Mouse (Mus musculus) thymus, adult 2 months (tissue): ENCODE measurements around the gene Txnl4b. TPM values are rescaled to one million over a fixed set of nuclear protein-coding genes. Genes with fewer than 3 reads are reported as not detected.

Experiments used
- DNase-seq: peaks from one replicate; pipeline ENCODE4 v3.0.0; 2021
- H3K27ac ChIP-seq: fragments of 200-500 bp; 2 replicates; pipeline ENCODE4 v1.5.1; 2012; ENCODE audit warnings: low read length, control low read depth; ENCODE audit not compliant: control insufficient read depth, insufficient read depth
- H3K27me3 ChIP-seq: fragments of 200-500 bp; 2 replicates; pipeline ENCODE4 v1.6.1; 2012; ENCODE audit warnings: mild to moderate bottlenecking, low read length, moderate library complexity, mixed read lengths; ENCODE audit not compliant: control insufficient read depth, insufficient read depth
- H3K36me3 ChIP-seq: fragments of 200-500 bp; 2 replicates; pipeline ENCODE4 v1.6.1; 2012; ENCODE audit warnings: mild to moderate bottlenecking, low read length, moderate library complexity; ENCODE audit not compliant: control insufficient read depth, insufficient read depth
- H3K4me1 ChIP-seq: fragments of 200-500 bp; replicated peaks from 2 replicates; pipeline ENCODE4 v1.6.1; 2012; ENCODE audit warnings: low read length; ENCODE audit not compliant: control insufficient read depth, insufficient read depth
- H3K4me3 ChIP-seq: fragments of 200-500 bp; 2 replicates; pipeline ENCODE4 v1.5.1; 2012; ENCODE audit warnings: mild to moderate bottlenecking, low read length, control low read depth, moderate library complexity; ENCODE audit not compliant: control insufficient read depth, insufficient read depth
- CTCF ChIP-seq: fragments of 200-500 bp; IDR thresholded peaks from 2 replicates; pipeline ENCODE4 v1.5.1; 2012; ENCODE audit warnings: mild to moderate bottlenecking, control low read depth, low read length, moderate library complexity, borderline replicate concordance; ENCODE audit not compliant: control insufficient read depth, poor library complexity, insufficient read depth; ENCODE audit errors: extremely low read depth
- POLR2A ChIP-seq: fragments of 200-500 bp; IDR thresholded peaks from 2 replicates; pipeline ENCODE4 v1.6.1; 2012; ENCODE audit warnings: mild to moderate bottlenecking, low read length, control low read depth, moderate library complexity; ENCODE audit not compliant: control insufficient read depth, poor library complexity, insufficient read depth; ENCODE audit errors: extremely low read depth
- WGBS: fragments of 180-500 bp; shearing (Covaris S2); methylation state at CpG from one replicate; pipeline ENCODE4 v1.1.7; 2018; 5-methylcytosine and 5-hydroxymethylcytosine counted together
- polyA plus RNA-seq: library from polyadenylated mRNA; depleted of rRNA; stranded (reverse); fragments of >200 nt; gene quantifications from 2 replicates; pipeline ENCODE4 v1.2.3, GENCODE M21; 2012

Txnl4b gene
- polyA plus RNA-seq, 1 experiment: 8.0 TPM

- Histone ChIP-seq H3K36me3 (peaks cover 3% of the 10 kb centered on the region), H3K27me3 (no peaks in the 10 kb centered on the region), H3K4me1 (no peaks in the 10 kb centered on the region), H3K27ac (no peak overlapping the region), H3K4me3 (no peak overlapping the region)
- WGBS: 74% methylated on average over 4 of the region's 4 CpGs
- no peak for DNase-seq
- TF ChIP-seq POLR2A: no peak
- no peak for TF ChIP-seq CTCF
Observed at GRCm38 (mm10) chr8:109576311-109576710, 10.6 kb downstream of the Txnl4b start.

GRCm38 (mm10) chr8:109578900-109579301 is 13.2 kb downstream of the Txnl4b start, which contains the start of gene Hp:
Hp (minus strand) TSS chr8:109579172.
- DNase-seq: no peak
- Histone ChIP-seq H3K36me3 (no peaks in the 10 kb centered on the region), H3K4me3 (no peak within 1 kb of the TSS), H3K4me1 (no peaks in the 10 kb centered on the region), H3K27me3 (no peaks in the 10 kb centered on the region), H3K27ac (no peak within 1 kb of the TSS)
- 64% methylated on average over 8 of the region's 8 CpGs for WGBS
- no peak for TF ChIP-seq CTCF
- no peak for TF ChIP-seq POLR2A

GRCm38 (mm10) chr8:109584293-109584692 is 18.6 kb downstream of the Txnl4b start:
- no peaks in the 10 kb centered on the region for H3K27me3 ChIP-seq
- 90% methylated on average over 4 of the region's 4 CpGs for WGBS
- TF ChIP-seq POLR2A (no peak), CTCF (no peak)
- no peaks in the 10 kb centered on the region for H3K4me1 ChIP-seq
- DNase-seq: no peak
- H3K4me3 ChIP-seq: no peak overlapping the region
- no peaks in the 10 kb centered on the region for H3K36me3 ChIP-seq
- H3K27ac ChIP-seq: no peak overlapping the region

- no peak for DNase-seq
- TF ChIP-seq CTCF (no peak), POLR2A (no peak)
- Histone ChIP-seq H3K27ac (no peak overlapping the region), H3K36me3 (no peaks in the 10 kb centered on the region), H3K27me3 (no peaks in the 10 kb centered on the region), H3K4me3 (no peak overlapping the region), H3K4me1 (no peaks in the 10 kb centered on the region)
- WGBS: 90% methylated on average over 3 of the region's 3 CpGs
Observed at GRCm38 (mm10) chr8:109584830-109585229, 19.1 kb downstream of the Txnl4b start.

- H3K36me3 ChIP-seq: no peaks in the 10 kb centered on the region
- H3K27me3 ChIP-seq: no peaks in the 10 kb centered on the region
- H3K4me3 ChIP-seq: no peak overlapping the region
- no peaks in the 10 kb centered on the region for H3K4me1 ChIP-seq
- no peak overlapping the region for H3K27ac ChIP-seq
- TF ChIP-seq POLR2A (no peak), CTCF (no peak)
- no peak for DNase-seq
Observed at GRCm38 (mm10) chr8:109585652-109586051, 20.0 kb downstream of the Txnl4b start.

GRCm38 (mm10) chr8:109586972-109587504 is 21.3 kb downstream of the Txnl4b start:
- Histone ChIP-seq H3K27ac (no peak overlapping the region), H3K4me3 (no peak overlapping the region), H3K36me3 (no peaks in the 10 kb centered on the region), H3K27me3 (no peaks in the 10 kb centered on the region), H3K4me1 (no peaks in the 10 kb centered on the region)
- no peak for DNase-seq
- no peak for TF ChIP-seq CTCF
- no peak for TF ChIP-seq POLR2A
- WGBS: 70% methylated on average over 7 of the region's 7 CpGs

GRCm38 (mm10) chr8:109590901-109591300 is 25.2 kb downstream of the Txnl4b start:
- Histone ChIP-seq H3K4me1 (no peaks in the 10 kb centered on the region), H3K27me3 (no peaks in the 10 kb centered on the region), H3K36me3 (no peaks in the 10 kb centered on the region), H3K4me3 (no peak overlapping the region), H3K27ac (no peak overlapping the region)
- DNase-seq: no peak
- 96% methylated on average over 9 of the region's 9 CpGs for WGBS
- TF ChIP-seq POLR2A: no peak
- TF ChIP-seq CTCF: no peak
